Mouse (Mus musculus) MEL (cell line): ENCODE data around the gene Zfpm1. TPM values are rescaled to one million over a fixed set of nuclear protein-coding genes. Genes with fewer than 3 reads are reported as not detected.

Source experiments
- DNase-seq: peaks from one replicate; pipeline ENCODE4 v3.0.0; 2011; ENCODE audit warnings: low read depth, low spot score
- H3K27ac ChIP-seq: 2 replicates; pipeline ENCODE4 v1.5.1; 2012; ENCODE audit warnings: low read depth, mild to moderate bottlenecking, control low read depth, low read length, moderate library complexity; ENCODE audit not compliant: control insufficient read depth
- H3K27me3 ChIP-seq, 2 experiments: fragments of 150-350 bp in 1 of 2; sonication (generic) in 1 of 2; 2 replicates each; pipeline ENCODE4 v1.6.1; 2012; ENCODE audit warnings: low read length in 2 of 2, mild to moderate bottlenecking in 2 of 2, improper control_type of control experiment in 1 of 2, moderate library complexity in 1 of 2; ENCODE audit not compliant: insufficient read depth in 2 of 2, control insufficient read depth in 1 of 2
- H3K36me3 ChIP-seq, 2 experiments: 2 replicates each; pipeline ENCODE4 v1.6.1; 2012 to 2014; ENCODE audit warnings: low read length in 2 of 2, improper control_type of control experiment in 1 of 2, inconsistent platforms in 1 of 2, mild to moderate bottlenecking in 1 of 2; ENCODE audit not compliant: insufficient read depth in 2 of 2, control insufficient read depth in 1 of 2
- H3K4me1 ChIP-seq, 2 experiments: fragments of 150-350 bp in 1 of 2; sonication (generic) in 1 of 2; 2 replicates each; pipeline ENCODE4 v1.6.1; 2012; ENCODE audit warnings: low read length in 2 of 2, improper control_type of control experiment in 1 of 2, mild to moderate bottlenecking in 1 of 2; ENCODE audit not compliant: insufficient read depth in 2 of 2, control insufficient read depth in 1 of 2
- H3K4me3 ChIP-seq, 2 experiments: fragments of 150-350 bp in 1 of 2; sonication (generic) in 1 of 2; 2 replicates each; pipeline ENCODE4 v1.5.1; 2012; ENCODE audit warnings: low read depth in 2 of 2, low read length in 2 of 2, mild to moderate bottlenecking in 2 of 2, moderate library complexity in 2 of 2, control low read depth in 1 of 2, improper control_type of control experiment in 1 of 2; ENCODE audit not compliant: control insufficient read depth in 1 of 2, insufficient read depth in 1 of 2
- H3K79me2 ChIP-seq: 2 replicates; pipeline ENCODE4 v1.6.1; 2012; ENCODE audit warnings: mild to moderate bottlenecking, low read length, moderate library complexity; ENCODE audit not compliant: control insufficient read depth, poor library complexity, insufficient read depth
- H3K9ac ChIP-seq: 2 replicates; pipeline ENCODE4 v1.6.1; 2012; ENCODE audit warnings: low read depth, mild to moderate bottlenecking, control low read depth, low read length, moderate library complexity; ENCODE audit not compliant: control insufficient read depth, poor library complexity, severe bottlenecking
- H3K9me3 ChIP-seq: fragments of 150-350 bp; sonication (generic); replicated peaks from 2 replicates; pipeline ENCODE4 v1.6.1; 2012; ENCODE audit warnings: mild to moderate bottlenecking, low read length, improper control_type of control experiment, moderate library complexity; ENCODE audit not compliant: insufficient read depth
- CHD2 ChIP-seq: IDR thresholded peaks from 2 replicates; pipeline ENCODE4 v1.6.1; 2011; ENCODE audit warnings: low read length, improper control_type of control experiment
- E2F4 ChIP-seq: IDR thresholded peaks from 2 replicates; pipeline ENCODE4 v1.6.1; 2011; ENCODE audit warnings: low read depth, low read length, improper control_type of control experiment, borderline replicate concordance
- EP300 ChIP-seq, 2 experiments: IDR thresholded peaks; 2 replicates each; pipeline ENCODE4 v1.6.1; 2011; ENCODE audit warnings: improper control_type of control experiment in 2 of 2, low read length in 2 of 2, low read depth in 1 of 2, mild to moderate bottlenecking in 1 of 2
- ETS1 ChIP-seq: IDR thresholded peaks from 2 replicates; pipeline ENCODE4 v1.6.1; 2012; ENCODE audit warnings: low read depth, mild to moderate bottlenecking, inconsistent platforms, low read length, improper control_type of control experiment, moderate library complexity
- GABPA ChIP-seq: IDR thresholded peaks from 2 replicates; pipeline ENCODE4 v1.6.1; 2012; ENCODE audit warnings: low read depth, mild to moderate bottlenecking, inconsistent platforms, low read length, improper control_type of control experiment, moderate library complexity
- JUND ChIP-seq: IDR thresholded peaks from 2 replicates; pipeline ENCODE4 v1.6.1; 2011; ENCODE audit warnings: low read depth, mild to moderate bottlenecking, improper control_type of control experiment, low read length
- MAFK ChIP-seq: IDR thresholded peaks from 2 replicates; pipeline ENCODE4 v1.6.1; 2011; ENCODE audit warnings: low read depth, mild to moderate bottlenecking, low read length, improper control_type of control experiment, borderline replicate concordance
- MYB ChIP-seq: IDR thresholded peaks from 2 replicates; pipeline ENCODE4 v1.6.1; 2011; ENCODE audit warnings: mild to moderate bottlenecking, low read depth, low read length, improper control_type of control experiment
- MYC ChIP-seq: IDR thresholded peaks from 2 replicates; pipeline ENCODE4 v1.6.1; 2011; ENCODE audit warnings: low read depth, mild to moderate bottlenecking, low read length, improper control_type of control experiment, moderate library complexity
- POLR2A ChIP-seq, 2 experiments: IDR thresholded peaks; 2 replicates each; pipeline ENCODE4 v1.6.1; 2011 to 2012; ENCODE audit warnings: low read length in 2 of 2, mild to moderate bottlenecking in 2 of 2, control low read depth in 1 of 2, improper control_type of control experiment in 1 of 2, low read depth in 1 of 2, moderate library complexity in 1 of 2; ENCODE audit not compliant: control insufficient read depth in 1 of 2, insufficient read depth in 1 of 2, poor library complexity in 1 of 2
- POLR2AphosphoS2 ChIP-seq: IDR thresholded peaks from 2 replicates; pipeline ENCODE4 v1.6.1; 2011; ENCODE audit warnings: low read length, improper control_type of control experiment
- RCOR1 ChIP-seq: IDR thresholded peaks from 2 replicates; pipeline ENCODE4 v1.6.1; 2012; ENCODE audit warnings: low read depth, mild to moderate bottlenecking, inconsistent platforms, low read length, improper control_type of control experiment
- SIN3A ChIP-seq: IDR thresholded peaks from 2 replicates; pipeline ENCODE4 v1.6.1; 2012; ENCODE audit warnings: low read length, improper control_type of control experiment, inconsistent platforms
- TAL1 ChIP-seq: IDR thresholded peaks from 2 replicates; pipeline ENCODE4 v1.6.1; 2012; ENCODE audit warnings: mild to moderate bottlenecking, inconsistent platforms, low read length, moderate library complexity, mixed read lengths
- TCF12 ChIP-seq: IDR thresholded peaks from 2 replicates; pipeline ENCODE4 v1.6.1; 2014; ENCODE audit warnings: low read depth, mild to moderate bottlenecking, inconsistent platforms, low read length, improper control_type of control experiment, moderate library complexity
- UBTF ChIP-seq: IDR thresholded peaks from 2 replicates; pipeline ENCODE4 v1.6.1; 2012; ENCODE audit warnings: low read depth, mild to moderate bottlenecking, inconsistent platforms, low read length, improper control_type of control experiment, moderate library complexity, borderline replicate concordance; ENCODE audit not compliant: insufficient read depth
- USF1 ChIP-seq: IDR thresholded peaks from 2 replicates; pipeline ENCODE4 v1.6.1; 2014; ENCODE audit warnings: low read depth, mild to moderate bottlenecking, inconsistent platforms, low read length, improper control_type of control experiment, moderate library complexity
- ZNF384 ChIP-seq: IDR thresholded peaks from 2 replicates; pipeline ENCODE4 v1.6.1; 2012; ENCODE audit warnings: low read depth, mild to moderate bottlenecking, inconsistent platforms, low read length, improper control_type of control experiment
- polyA plus RNA-seq, 2 experiments: library from polyadenylated mRNA; stranded (reverse) in 1 of 2; unstranded in 1 of 2; fragments of >175 nt in 1 of 2; fragments of >200 nt in 1 of 2; gene quantifications; 2 replicates each; pipeline versions ENCODE4 v1.2.1 to v1.2.4; 2012; ENCODE audit warnings: low replicate concordance in 2 of 2, low read depth in 1 of 2; ENCODE audit not compliant: insufficient read length in 2 of 2, insufficient read depth in 1 of 2, missing spikeins in 1 of 2
- total RNA-seq: library from RNA; depleted of rRNA; stranded (reverse); fragments of 300-350 nt; gene quantifications from 2 replicates; pipeline ENCODE4 v1.2.3, GENCODE M21; 2012

Zfpm1 gene
- total and polyA plus RNA-seq, 3 experiments = 133 to 343 (median 260) TPM

DNA sequence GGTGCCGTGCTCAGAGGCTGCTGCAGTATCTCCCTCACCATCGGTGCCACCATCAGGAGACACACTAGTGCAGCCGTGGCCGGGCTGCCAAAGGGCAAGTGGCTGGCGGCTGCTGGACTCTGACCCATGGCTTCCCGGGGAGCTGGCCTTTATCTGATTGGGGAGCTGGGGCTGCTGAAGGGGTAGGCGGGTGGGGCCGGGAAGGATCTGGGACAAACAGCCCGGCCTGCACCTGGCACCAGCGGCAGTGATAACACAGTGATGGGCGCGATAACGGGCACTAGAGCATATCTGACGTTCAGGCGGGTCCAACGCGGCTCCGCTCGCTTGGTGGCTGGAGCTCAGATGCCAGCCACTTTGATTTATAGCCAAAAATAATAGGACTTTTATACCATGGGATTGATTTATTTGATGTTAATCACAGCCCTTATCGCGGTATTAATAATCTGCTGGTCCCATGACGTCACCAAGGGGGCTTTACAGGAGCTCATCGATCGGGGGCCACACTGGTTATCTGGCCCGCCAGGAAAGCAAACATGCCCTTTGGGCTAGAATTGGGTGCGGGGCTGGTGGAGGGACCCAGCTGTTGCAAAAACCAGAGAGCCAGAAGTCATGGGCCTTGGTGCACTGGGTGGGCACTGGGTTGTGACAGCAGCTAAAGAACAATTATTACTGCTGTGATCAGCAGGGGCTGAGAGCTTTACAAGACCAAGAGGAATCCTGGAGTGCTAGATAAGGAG, 24.9 kb downstream of the Zfpm1 start:
- H3K36me3 ChIP-seq = peaks cover 28 to 54% of the 10 kb centered on the region in 2 experiments
- no peak overlapping the region for H3K4me3 ChIP-seq

GRCm38 (mm10) chr8:122307836-122308235, 25.9 kb downstream of the Zfpm1 start:
- peak overlapping the region; percentile 93 for H3K27ac ChIP-seq
- H3K4me3 ChIP-seq = no peak overlapping the region
- peaks cover 26 to 63% of the 10 kb centered on the region in 2 experiments for H3K4me1 ChIP-seq

More for the DNA sequence above, 24.9 kb downstream of the Zfpm1 start:
- peaks cover 29% of the 10 kb centered on the region for H3K79me2 ChIP-seq
- no peak overlapping the region for H3K9ac ChIP-seq
- TF ChIP-seq E2F4 = no peak
- TF ChIP-seq USF1 = no peak
- TF ChIP-seq EP300 (IDR thresholded peaks at IDR 0.05; ENCODE audit: low read depth in 1 of 2, low read length in 2 of 2) = peak in 1 of 2 experiments; percentile 49; a peak in 2 of 4 replicates
- no peak for TF ChIP-seq TAL1
- TF ChIP-seq POLR2AphosphoS2 = no peak
- no peak for TF ChIP-seq CHD2
- no peak for TF ChIP-seq GABPA
- TF ChIP-seq MAFK = no peak
- TF ChIP-seq UBTF = no peak
- TF ChIP-seq ETS1 = peak; percentile 27; the same call in 1 of the 2 replicates
- TF ChIP-seq POLR2A (IDR thresholded peaks at IDR 0.05; ENCODE audit: control insufficient read depth in 1 of 2, insufficient read depth in 1 of 2, low read depth in 1 of 2, low read length in 2 of 2, poor library complexity in 1 of 2) = no peak
- no peak for TF ChIP-seq MYC
- no peak for TF ChIP-seq JUND
- peak; percentile 54 for TF ChIP-seq TCF12
- TF ChIP-seq RCOR1 = peak; percentile 35; the same call in 1 of the 2 replicates
- H3K4me1 ChIP-seq = peaks cover 26 to 53% of the 10 kb centered on the region in 2 experiments
- H3K9me3 ChIP-seq = no peaks in the 10 kb centered on the region
- H3K27me3 ChIP-seq = no peaks in the 10 kb centered on the region
- peak overlapping the region; percentile 93 for H3K27ac ChIP-seq
- no peak for DNase-seq

More at GRCm38 (mm10) chr8:122307836-122308235, 25.9 kb downstream of the Zfpm1 start:
- Histone ChIP-seq H3K27me3 (no peaks in the 10 kb centered on the region), H3K79me2 (peaks cover 19% of the 10 kb centered on the region), H3K36me3 (peaks cover 27 to 59% of the 10 kb centered on the region in 2 experiments), H3K9ac (no peak overlapping the region), H3K9me3 (no peaks in the 10 kb centered on the region)
- TF ChIP-seq SIN3A = no peak
- TF ChIP-seq MYB = no peak
- TF ChIP-seq ZNF384 = no peak
- no peak for DNase-seq
